Mouse (Mus musculus) frontal cortex, adult 2 months (tissue): ENCODE data around the gene Gm17660. TPM values are rescaled to one million over a fixed set of nuclear protein-coding genes. Genes with fewer than 3 reads are reported as not detected.

Source experiments
- DNase-seq, 2 experiments: peaks; one replicate each; pipeline ENCODE4 v3.0.0; 2022; ENCODE audit warnings: low spot score in 1 of 2; ENCODE audit errors: extremely low spot score in 1 of 2
- polyA plus RNA-seq: library from polyadenylated mRNA; depleted of rRNA; stranded (reverse); fragments of >200 nt; gene quantifications from 2 replicates; pipeline ENCODE4 v1.2.3, GENCODE M21; 2012

Gm17660 gene
- polyA plus RNA-seq, 1 experiment, result not detected

DNA sequence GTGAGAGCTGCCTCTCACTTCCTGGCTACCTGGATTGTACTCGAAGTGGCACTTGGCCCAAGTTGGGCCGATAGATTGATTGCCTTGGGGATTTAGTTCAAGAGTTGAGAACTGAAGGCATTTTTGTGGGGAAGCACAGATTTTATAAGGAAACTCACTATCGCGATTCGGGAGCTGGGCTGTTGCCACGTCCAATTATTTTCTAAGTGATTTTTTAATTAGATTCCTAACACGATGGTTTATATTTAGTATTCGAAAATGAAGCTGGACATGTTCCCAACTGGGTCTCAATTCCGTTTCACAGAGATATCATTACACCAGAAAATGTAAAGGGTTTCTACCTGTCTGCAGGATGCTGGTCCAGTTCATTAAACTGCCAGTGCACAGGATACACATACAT, 8.0 kb upstream of the Gm17660 start:
- DNase-seq, result no peak

- no peak for DNase-seq
Measured at GRCm38 (mm10) chr5:104080736-104081135, 3.3 kb upstream of the Gm17660 start.

- DNase-seq, result no peak
Measured at GRCm38 (mm10) chr5:104076361-104076760, 1.0 kb downstream of the Gm17660 start.

GRCm38 (mm10) chr5:104074388-104074787, 3.0 kb downstream of the Gm17660 start:
- peak in 1 of 2 experiments; percentile 74 for DNase-seq

DNA sequence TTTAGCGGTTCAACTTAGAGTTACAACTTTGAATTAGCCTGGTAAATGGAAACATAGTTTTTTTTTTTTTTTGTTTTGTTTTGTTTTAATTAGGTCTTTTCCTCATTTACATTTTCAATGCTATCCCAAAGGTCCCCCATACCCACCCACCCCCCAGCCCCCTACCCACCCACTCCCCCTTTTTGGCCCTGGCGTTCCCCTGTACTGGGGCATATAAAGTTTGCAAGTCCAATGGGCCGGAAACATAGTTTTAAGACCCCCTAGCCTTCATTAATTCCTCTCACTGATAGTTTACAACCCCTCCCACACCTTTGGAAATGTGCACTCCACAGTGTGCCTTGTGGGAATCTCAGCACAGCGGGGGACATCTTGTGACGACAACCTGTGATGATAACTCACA, 3.8 kb downstream of the Gm17660 start:
- no peak for DNase-seq

GRCm38 (mm10) chr5:104072272-104072886, 5.0 kb downstream of the Gm17660 start:
- no peak for DNase-seq

DNA sequence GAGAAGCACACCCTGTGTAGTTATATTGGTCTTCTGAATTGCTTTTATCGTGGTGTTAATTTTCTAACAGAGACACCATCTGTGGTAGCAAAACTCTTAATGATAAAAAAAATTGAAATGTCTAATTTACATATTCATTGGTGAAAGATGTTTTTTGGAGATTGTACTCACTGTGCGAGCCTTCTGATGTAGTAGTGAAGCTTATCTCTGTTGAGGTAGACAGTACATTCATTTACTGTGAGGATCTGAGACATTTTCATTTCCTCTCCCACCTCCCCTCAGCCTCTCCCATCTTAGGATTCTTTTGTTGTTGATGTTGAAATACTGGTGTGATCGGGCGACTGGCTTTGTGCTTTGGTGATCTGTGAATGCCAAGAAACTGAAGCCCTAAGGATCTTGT, 6.4 kb downstream of the Gm17660 start:
- no peak for DNase-seq

DNA sequence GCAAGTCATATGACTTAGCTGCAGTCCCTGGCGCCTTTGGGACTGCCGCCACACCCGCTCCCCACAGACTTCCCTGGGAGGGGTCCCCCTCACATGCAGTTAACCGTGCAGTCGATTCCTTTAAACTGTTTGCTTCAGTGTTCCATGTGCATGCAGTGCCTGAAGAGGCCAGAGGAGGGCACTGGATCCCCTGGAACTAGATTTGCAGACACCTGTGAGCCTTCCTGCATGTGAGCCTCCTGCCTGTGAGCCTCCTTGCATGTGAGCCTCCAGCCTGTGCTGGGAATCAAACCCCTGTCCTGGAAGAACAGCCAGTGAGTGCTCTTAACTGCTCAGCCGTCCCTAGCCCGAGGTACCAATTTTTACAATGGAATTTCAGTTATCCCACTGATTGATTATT, 8.7 kb downstream of the Gm17660 start:
- peak in 1 of 2 experiments; percentile 55 for DNase-seq

GRCm38 (mm10) chr5:104062773-104063551, 14.4 kb downstream of the Gm17660 start:
- DNase-seq, result no peak

GRCm38 (mm10) chr5:104061936-104062772, 15.3 kb downstream of the Gm17660 start:
- DNase-seq, result peak; percentile 35 to 41

GRCm38 (mm10) chr5:104060429-104060828, 17.0 kb downstream of the Gm17660 start:
- DNase-seq, result no peak

DNA sequence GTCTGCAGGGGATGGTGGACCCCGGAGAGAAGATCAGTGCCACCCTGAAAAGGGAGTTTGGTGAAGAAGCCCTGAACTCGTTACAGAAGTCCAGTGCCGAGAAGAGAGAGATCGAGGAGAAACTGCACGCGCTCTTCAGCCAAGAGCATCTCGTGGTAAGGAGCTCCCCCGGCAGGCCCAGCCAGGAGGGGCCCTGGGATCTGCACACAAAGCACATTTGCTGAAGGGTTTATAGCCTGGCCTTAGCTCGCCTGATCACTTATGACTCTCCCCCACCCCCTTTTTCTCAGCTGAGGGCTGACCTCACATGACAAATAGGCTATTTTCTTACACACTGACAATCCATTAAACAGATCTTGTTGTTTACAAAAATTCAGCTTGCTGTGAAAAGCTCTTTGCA, 17.8 kb downstream of the Gm17660 start:
- no peak for DNase-seq

- peak in 1 of 2 experiments; percentile 49 for DNase-seq
Measured at GRCm38 (mm10) chr5:104058021-104058420, 19.4 kb downstream of the Gm17660 start.

DNA sequence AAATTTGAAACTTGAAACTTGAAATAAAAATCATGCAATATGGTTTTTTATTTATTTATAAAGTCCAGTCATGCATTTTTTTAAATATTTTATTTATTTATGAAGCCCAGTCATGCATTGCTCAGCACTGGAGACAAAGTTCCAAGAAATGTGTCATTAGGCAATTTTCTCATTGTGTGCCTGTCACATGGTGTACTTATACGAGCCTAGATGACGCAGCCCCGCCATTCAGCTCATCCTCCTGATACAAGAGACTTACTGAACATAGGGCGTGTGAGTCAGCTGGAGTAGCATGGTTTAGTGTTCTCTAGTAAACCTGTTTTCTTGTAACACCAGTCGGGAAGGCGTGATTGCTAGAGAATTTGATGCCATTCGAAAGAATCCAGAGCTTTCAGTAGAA, 21.1 kb downstream of the Gm17660 start:
- no peak for DNase-seq

GRCm38 (mm10) chr5:104055816-104056215, 21.6 kb downstream of the Gm17660 start:
- DNase-seq, result no peak

- no peak for DNase-seq
Measured at GRCm38 (mm10) chr5:104054938-104055337, 22.5 kb downstream of the Gm17660 start.

DNA sequence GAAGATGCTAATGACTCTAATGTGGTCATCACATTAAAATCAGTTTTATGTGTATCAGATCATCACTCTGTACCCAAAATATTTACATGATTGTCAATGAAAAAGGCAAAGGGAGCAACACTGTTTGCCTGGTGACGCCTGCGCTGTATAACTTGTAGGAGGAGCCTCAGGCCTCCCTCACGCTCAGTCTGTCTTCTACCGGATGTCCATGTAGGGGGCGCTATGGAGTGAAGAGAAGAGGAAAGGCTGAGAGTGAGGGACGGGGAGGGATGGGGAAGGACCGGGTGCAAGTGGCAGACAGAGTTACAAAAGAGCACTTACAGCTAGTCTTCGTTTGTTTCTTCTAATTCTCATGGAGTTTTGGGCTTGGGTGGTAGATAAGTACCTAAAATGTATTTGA, 24.5 kb downstream of the Gm17660 start:
- no peak for DNase-seq

DNA sequence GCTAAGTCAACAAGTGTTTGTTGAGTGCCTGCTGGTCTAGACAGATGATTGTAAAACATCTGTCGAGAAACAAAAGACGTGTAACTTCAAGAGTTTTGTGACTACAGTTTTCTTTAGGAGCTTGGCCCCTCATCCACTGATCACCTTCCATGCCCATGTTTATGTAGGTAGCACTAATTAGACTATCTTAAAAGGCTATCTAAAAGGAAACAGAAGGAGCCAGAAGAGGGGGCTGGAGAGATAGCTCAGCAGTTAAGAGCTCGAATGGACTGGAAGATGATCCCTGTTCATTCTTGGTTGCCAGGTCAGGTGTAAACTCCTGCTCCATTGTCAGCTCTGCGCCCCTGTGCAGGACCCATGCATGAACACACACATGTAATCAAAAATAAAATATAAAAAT, 29.3 kb downstream of the Gm17660 start:
- no peak for DNase-seq

- no peak for DNase-seq
Measured at GRCm38 (mm10) chr5:104047200-104048105, 30.0 kb downstream of the Gm17660 start.
